Mouse (Mus musculus) cortical plate, adult 2 months (tissue): ENCODE data around the gene Igfbp3. TPM values are rescaled to one million over a fixed set of nuclear protein-coding genes. Genes with fewer than 3 reads are reported as not detected.
"Not testable (repeated sequence)": the region's sequence is repeated elsewhere in the genome, so short reads cannot be mapped to it uniquely, and the experiment has no call there.

Experiments used
- H3K27ac ChIP-seq: fragments of 200-500 bp; 2 replicates; pipeline ENCODE4 v1.5.1; 2012; ENCODE audit warnings: low read length, control low read depth, inconsistent platforms; ENCODE audit not compliant: insufficient read depth
- H3K4me1 ChIP-seq: fragments of 200-500 bp; 2 replicates; pipeline ENCODE4 v1.6.1; 2011; ENCODE audit warnings: low read length; ENCODE audit not compliant: control insufficient read depth, insufficient read depth
- H3K4me3 ChIP-seq: fragments of 200-500 bp; 2 replicates; pipeline ENCODE4 v1.5.1; 2011; ENCODE audit warnings: mild to moderate bottlenecking, low read length, control low read depth; ENCODE audit not compliant: insufficient read depth
- CTCF ChIP-seq: fragments of 200-500 bp; IDR thresholded peaks from 2 replicates; pipeline ENCODE4 v1.5.1; 2011; ENCODE audit warnings: mild to moderate bottlenecking, control low read depth, low read length; ENCODE audit not compliant: insufficient read depth; ENCODE audit errors: extremely low read depth
- POLR2A ChIP-seq: fragments of 200-500 bp; IDR thresholded peaks from 2 replicates; pipeline ENCODE4 v1.6.1; 2011; ENCODE audit warnings: mild to moderate bottlenecking, low read length, control low read depth; ENCODE audit not compliant: insufficient read depth; ENCODE audit errors: extremely low read depth
- polyA plus RNA-seq: library from polyadenylated mRNA; depleted of rRNA; stranded (reverse); fragments of >200 nt; gene quantifications from 2 replicates; pipeline ENCODE4 v1.2.3, GENCODE M21; 2012

The Igfbp3 gene
- polyA plus RNA-seq, 1 experiment, result 9.7 TPM

DNA sequence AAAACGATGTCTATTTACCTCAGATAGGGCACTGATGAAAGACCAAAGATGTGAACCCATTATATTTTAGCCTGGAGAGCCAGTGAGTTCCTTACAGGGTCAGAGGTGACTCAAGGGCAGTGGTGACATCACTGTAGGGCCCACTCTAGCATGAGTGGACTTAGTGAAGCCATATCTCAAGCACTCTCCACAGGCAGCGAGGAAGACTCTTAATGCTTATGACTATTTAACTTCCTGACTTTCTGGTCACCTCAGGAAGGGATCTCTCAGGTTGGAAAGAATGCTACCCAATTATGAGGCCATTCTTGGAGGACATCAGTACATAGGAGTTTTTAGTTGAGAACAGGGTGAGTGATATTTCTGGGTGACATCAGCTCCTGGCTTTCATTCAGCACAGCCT, 19.6 kb upstream of the Igfbp3 start:
- TF ChIP-seq CTCF (no peak), POLR2A (no peak)
- H3K4me1 ChIP-seq, result no peaks in the 10 kb centered on the region
- H3K27ac ChIP-seq, result no peak overlapping the region
- no peak overlapping the region for H3K4me3 ChIP-seq

DNA sequence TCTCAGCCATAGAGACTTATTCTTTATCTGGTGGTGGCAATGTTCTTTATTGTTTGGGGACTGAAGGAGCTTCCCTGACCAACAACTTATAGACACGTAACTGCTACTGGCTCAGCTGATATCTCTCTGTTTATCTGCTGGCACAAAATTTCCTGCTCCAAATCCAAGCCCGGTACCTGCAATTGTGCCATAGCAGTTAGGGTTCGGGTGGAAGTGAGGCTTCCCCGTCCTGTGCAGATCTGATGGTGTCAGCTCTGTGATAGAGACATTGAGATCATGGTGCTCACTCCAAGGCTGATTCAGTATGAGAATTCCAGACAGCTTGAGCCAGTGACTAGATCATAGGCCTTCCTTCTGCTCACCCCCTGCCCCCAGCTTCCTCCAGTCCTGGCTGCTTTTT, 18.2 kb upstream of the Igfbp3 start:
- Histone ChIP-seq H3K27ac (no peak overlapping the region), H3K4me3 (no peak overlapping the region), H3K4me1 (no peaks in the 10 kb centered on the region)
- no peak for TF ChIP-seq POLR2A
- TF ChIP-seq CTCF, result no peak

DNA sequence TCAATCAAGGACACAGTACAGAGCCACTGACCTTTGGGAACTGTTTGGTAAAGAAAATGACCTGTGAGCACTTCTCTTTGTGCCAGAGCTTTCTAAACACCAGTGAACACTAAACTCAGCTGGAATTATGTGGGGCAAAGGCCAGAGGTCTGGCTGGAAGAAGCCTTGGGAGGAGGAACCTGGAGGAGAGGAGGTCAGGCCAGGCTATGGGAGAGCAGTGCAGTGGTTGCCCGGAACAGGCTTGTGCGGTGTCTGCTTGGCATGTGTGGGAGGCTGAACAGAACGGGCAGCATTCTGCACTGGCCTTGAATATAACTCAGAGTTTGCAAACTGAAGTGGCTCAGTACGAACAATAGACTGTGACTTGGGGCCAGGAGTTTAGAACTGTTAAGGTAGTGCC, 16.3 kb upstream of the Igfbp3 start:
- no peak overlapping the region for H3K27ac ChIP-seq
- no peak overlapping the region for H3K4me3 ChIP-seq
- no peak for TF ChIP-seq POLR2A
- no peak for TF ChIP-seq CTCF
- H3K4me1 ChIP-seq, result no peaks in the 10 kb centered on the region

DNA sequence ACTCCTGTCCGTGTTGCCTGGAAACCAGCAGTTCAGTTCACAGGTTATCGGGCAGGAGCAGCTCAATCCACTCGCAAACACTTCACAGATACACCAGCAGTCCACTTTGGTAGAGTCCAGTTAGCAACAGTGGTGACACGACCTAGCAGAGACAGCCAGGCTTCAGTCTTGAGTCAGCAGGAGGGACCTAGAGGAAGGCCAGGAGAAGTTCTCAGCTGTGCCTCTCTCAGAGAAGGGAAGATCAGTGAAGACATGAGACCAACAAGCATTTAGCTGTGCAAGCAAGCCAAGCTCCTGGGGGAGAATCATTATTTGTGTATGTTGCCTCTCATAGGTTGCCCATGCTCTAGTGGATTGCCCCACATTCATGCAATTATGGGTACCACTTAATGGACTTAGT, 14.4 kb upstream of the Igfbp3 start:
- 0 out of 2 replicates have a peak, but pooled peaks cover 2% of the 10 kb centered on the region for H3K4me1 ChIP-seq
- H3K4me3 ChIP-seq, result no peak overlapping the region
- TF ChIP-seq POLR2A, result no peak
- no peak for TF ChIP-seq CTCF
- no peak overlapping the region for H3K27ac ChIP-seq

DNA sequence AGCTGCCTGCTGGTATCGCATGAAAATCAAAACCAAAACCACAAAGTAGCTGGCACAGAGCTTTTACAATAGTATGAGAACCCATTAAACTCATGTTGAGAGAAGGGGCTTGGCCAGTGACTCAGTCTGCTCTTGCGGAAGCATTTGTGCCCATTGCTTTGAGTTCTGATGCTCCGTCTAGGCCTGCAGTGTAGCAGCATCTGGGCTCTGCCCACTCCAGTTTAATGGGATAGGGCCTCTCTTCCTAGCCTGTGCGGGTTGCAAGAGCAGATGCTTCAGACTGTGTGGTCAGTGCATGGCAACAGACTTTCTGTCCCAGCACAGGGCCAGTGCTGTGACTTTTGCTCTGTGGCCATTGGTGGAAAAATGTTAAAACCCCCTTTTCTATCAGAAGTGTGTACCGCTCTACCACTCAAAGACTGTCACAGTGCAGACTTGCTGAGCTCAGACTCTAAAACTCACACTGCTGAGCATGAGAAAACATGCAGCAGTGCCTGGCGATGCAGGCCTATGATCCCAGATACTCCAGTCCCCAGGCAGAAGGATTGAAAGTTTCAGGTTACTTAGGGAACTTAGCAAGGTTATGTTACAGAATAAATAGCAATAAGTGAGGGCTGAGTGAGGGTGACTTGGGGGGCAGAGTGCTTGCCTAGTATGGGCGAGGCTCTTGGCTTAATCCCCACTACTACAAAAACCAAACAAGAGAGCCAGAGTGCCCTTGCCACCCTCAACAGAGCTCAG, 13.3 kb upstream of the Igfbp3 start:
- no peak overlapping the region for H3K4me3 ChIP-seq
- 0 out of 2 replicates have a peak, but pooled peaks cover 2% of the 10 kb centered on the region for H3K4me1 ChIP-seq
- TF ChIP-seq CTCF (no peak), POLR2A (no peak)
- no peak overlapping the region for H3K27ac ChIP-seq

DNA sequence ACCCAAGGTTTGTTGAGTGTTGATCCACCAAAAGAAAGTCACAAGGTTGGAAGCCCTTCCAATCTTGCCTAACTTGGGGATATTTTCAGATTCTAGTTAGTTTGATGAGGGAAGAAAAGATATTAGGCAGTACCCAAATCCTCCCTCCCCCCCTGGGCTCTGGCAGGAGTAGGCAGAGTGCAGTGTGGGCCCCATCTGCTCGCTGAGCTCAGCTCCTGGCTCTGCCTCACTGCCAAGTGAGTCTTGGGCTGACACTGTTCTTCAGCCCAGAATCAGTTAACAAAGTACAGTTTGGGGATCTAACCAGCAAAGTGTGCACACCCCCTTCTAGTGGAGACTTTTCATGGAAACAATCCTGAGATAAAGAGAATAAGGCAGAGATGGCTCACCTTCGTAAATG, 12.5 kb upstream of the Igfbp3 start:
- no peak overlapping the region for H3K27ac ChIP-seq
- 0 out of 2 replicates have a peak, but pooled peaks cover 2% of the 10 kb centered on the region for H3K4me1 ChIP-seq
- H3K4me3 ChIP-seq, result no peak overlapping the region
- TF ChIP-seq POLR2A (no peak), CTCF (no peak)

DNA sequence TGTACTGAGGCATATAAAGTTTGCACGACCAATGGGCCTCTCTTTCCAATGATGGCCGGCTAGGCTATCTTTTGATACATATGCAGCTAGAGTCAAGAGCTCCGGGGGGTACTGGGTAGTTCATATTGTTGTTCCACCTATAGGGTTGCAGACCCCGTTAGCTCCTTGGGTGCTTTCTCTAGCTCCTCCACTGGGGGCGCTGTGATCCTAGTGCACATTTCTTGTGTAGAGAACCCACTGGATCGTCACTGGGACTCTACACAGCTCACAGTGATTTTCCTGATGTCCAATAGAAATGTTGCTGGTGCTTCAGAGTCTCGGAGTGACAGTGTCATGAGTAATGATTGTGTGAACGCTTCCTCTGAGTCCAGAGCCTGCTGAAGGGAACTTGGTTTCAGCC, 8.1 kb upstream of the Igfbp3 start:
- H3K4me3 ChIP-seq, H3K4me1 ChIP-seq, H3K27ac ChIP-seq: not testable (repeated sequence)

DNA sequence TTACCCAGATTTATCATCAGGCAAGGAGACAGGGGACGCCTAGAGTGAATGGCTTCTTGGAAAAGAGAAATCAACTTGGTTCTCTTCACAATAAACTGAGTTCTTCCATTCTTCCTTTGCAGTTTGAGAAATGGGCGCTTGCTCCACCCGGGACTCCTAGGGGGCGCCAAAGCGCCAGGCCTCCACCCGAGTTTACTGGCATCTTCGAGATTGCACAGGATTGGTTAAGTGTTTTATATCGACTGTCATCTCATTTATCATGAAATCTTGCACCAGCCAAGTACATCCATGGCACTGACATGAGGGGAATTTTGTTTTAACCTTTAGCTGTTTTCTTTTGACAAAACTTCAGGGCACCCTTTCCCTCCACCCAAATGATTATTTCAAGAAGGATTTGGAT, 2.0 kb upstream of the Igfbp3 start:
- no peak overlapping the region for H3K27ac ChIP-seq
- H3K4me1 ChIP-seq, result no peaks in the 10 kb centered on the region; the same call in 1 of the 2 replicates
- TF ChIP-seq POLR2A (no peak), CTCF (peak; percentile 61)
- H3K4me3 ChIP-seq, result no peak overlapping the region

DNA sequence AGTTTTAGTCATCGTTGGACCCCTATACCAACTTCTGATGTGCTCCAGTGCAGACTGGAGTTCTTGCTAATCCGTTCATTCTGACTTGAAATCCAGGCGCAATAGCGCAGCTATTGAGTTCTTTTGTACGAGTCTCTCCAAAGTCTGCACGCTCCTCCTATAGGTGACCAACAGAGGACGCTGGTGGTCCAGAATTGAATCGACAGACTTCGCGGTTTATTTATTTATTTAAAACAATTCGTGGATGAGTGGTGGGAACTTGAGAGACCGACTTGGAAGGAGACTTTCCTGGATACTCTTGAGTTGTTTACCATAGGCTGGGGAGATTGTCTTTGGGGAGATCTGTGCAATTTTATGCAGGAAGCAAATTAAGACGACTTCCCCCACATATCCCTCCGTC, 1.0 kb upstream of the Igfbp3 start:
- Histone ChIP-seq H3K4me1 (no peaks in the 10 kb centered on the region; the same call in 1 of the 2 replicates), H3K27ac (no peak overlapping the region), H3K4me3 (peak overlapping the region; percentile 50; the same call in 1 of the 2 replicates)
- TF ChIP-seq POLR2A (no peak), CTCF (peak; percentile 81)

DNA sequence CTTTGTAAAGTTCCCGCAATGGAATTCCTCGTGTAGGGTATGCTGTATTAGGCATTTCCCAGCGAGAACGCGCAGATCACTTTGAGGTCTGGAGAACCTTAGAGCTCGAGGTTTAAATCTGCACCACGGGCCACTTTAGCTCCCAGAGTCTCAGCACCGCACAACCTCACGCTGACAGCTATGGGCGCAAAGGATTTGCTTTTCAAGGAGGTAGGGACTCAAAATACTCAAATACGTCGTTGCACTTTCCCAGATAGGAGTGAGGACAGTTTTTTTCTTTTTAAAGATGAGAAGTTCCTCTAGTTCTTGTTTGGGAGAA, 578 bp upstream of the Igfbp3 start:
- no peak overlapping the region for H3K27ac ChIP-seq
- H3K4me1 ChIP-seq, result no peaks in the 10 kb centered on the region; the same call in 1 of the 2 replicates
- TF ChIP-seq CTCF (no peak), POLR2A (no peak)
- peak overlapping the region; percentile 50 for H3K4me3 ChIP-seq

DNA sequence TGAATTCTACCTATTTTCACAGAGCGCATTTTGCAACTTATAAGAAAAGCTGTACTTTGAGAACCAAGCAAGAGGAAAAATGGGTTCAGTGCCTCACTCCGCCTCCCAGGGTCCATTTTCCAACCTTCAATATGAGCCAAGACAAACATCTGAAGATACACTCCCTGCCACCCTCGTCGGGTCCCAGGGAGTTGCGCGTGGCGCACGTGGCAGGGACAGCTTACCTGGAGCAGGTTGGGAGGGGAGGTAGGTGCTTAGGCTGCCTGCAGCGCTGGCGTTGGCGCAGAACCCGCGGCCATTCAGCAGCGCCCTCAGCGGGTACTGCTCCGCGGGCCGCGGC, 592 bp downstream of the Igfbp3 start:
- Histone ChIP-seq H3K4me1 (no peaks in the 10 kb centered on the region; the same call in 1 of the 2 replicates), H3K27ac (no peak overlapping the region), H3K4me3 (peak overlapping the region; percentile 50)
- TF ChIP-seq CTCF, result no peak
- TF ChIP-seq POLR2A, result no peak
